Mouse (Mus musculus): Measurements from ENCODE around the gene Gfi1b.

DNA sequence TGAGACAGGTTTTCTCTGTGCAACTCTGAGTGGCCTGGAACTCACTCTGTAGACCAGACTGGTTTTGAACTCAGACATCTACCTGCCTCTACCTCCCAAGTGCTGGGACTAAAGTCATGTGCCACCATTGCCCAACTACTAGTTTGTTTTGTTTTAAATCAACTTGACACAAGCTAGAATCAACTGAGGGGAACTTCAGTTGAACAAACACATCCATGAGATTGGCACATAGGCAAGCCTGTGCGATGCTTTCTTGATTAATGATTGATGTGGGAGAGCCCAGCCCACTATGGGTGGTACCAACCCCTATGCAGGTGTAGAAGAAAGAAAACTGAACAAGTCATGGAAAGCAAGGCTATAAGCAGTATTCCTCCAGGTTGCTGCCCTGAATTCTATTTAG, 13.4 kb upstream of the Gfi1b start:
- TF ChIP-seq CTCF (IDR thresholded peaks at IDR 0.05; ENCODE audit: low read depth) (no peak), EP300 (IDR thresholded peaks at IDR 0.05; ENCODE audit: low read depth) (no peak)
